Mouse (Mus musculus) cerebellum, adult 9-10 months (tissue): Measurements from ENCODE around the gene Tlr9.

Experiments used
- DNase-seq: peaks from one replicate; pipeline ENCODE4 v3.0.0; 2022

The Tlr9 gene

DNA sequence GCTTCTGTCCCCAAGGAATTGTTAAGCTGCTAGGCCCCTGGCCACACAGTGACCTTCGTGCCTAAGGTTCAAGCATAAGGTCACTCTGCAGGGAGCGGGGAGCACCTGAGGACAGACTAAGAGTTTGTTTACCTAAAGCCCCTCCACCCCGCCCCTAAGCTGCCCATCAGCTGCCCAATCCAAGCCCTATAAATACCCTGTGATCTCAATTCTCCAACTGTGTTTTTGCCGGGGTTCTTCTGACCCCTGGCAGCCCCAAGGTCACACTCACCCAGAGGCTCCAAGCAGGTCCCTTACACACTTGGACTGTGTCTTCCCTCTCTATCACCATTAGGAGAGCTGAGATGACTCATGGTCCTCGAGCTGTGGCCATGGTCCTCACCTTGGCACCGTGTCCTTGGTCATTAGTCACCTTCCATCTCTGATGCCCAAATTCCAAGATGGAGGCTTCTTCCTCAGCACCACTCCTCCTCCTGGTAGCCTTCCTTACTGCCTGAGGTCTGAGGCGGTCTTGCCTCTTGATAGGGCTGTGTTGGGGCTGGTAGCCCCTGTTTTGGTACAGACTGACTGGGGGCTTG is 16.6 kb upstream of the Tlr9 start:
- peak; percentile 48 for DNase-seq

DNA sequence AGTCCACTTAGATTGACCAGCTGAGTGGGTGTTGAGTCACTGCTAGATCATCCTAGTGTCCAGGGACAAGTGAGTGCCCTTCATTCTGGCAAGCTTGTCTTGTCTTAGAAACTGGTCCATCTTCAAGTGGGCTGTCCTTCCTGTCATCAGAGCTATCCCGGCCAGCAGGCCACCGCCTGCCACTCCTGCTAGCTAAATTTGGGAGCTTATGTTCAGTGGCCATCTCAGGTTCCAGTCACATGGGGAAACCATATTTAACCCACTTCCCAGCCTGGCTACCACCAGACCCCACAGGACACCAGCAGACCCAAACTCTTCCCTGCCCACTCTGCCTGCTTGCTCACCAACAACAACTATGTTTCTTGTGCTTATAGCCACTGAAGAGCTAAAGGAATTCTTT is 15.9 kb upstream of the Tlr9 start:
- DNase-seq = no peak

DNA sequence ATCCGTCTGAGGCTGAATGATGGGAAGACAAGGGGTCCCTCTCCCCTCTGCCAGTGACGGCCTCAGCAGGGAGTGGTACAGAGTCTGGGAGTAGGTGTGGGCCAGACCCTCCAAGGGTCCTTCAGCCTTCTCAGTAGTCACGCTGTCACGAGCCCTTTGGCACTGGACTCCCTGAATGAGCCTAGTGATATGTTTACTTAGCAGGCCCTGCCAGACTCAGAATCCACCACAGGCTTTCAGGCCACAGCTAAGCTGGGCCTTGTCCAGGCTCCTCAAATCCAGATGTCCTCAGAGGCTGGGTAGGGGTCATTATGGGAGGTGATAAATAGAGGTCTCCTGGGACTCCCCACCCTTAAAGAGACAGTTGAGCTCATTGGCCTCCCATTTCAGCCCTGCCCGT is 14.2 kb upstream of the Tlr9 start:
- DNase-seq = no peak

DNA sequence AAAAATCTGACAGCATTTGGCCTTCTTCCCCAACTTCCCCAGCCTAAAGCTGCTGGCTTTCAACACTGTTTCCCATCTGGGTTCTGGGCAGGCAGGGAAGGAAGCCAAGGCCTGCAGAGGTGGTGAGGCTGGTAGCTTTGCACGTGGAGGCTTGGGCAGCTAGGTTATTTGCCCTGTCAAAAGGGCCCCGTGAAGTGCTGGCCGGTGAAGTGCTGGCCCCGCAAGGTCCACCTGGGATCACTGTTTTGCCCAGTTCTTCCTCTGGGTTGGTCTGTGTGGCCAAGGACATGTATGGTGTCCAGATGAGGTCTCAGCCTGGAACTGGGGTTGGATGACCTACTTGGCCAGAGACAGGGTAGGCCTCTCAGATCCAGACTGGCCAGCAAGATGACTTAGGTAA is 12.4 kb upstream of the Tlr9 start:
- DNase-seq = no peak

DNA sequence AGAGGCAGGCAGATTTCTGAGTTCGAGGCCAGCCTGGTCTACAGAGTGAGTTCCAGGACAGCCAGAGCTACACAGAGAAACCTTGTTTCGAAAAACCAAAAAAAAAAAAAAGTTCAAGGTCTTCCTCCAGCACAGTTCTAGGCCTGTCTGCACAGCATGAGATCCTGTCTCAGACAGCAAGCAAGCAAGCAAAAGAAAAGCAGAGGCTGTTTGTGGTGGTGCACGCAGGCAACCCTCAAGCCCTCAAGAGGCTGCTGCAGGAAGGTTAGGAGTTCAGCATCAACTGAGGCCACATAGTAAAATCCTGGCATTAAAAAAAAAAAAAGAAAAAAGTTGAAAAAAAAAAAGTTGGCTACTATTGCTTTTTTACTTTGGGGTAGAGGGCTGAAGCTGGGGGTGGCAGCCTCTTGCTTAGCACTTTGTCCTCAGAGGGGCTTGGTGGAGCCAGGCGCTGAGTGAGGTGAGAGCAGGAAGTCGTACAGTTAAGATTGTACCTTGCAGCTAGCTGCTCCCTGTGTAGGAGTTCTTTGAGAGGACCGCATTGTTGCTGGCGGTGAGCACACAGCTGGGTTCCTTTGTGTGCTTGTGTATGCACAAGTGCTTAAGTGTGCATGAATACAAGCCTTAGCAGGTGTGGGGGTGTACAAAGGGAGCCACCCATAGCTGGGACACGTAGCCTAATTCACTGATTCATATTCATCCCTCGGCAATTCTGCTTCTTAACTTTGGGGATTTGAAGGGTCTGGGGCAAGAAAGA is 11.4 kb upstream of the Tlr9 start:
- DNase-seq = no peak

DNA sequence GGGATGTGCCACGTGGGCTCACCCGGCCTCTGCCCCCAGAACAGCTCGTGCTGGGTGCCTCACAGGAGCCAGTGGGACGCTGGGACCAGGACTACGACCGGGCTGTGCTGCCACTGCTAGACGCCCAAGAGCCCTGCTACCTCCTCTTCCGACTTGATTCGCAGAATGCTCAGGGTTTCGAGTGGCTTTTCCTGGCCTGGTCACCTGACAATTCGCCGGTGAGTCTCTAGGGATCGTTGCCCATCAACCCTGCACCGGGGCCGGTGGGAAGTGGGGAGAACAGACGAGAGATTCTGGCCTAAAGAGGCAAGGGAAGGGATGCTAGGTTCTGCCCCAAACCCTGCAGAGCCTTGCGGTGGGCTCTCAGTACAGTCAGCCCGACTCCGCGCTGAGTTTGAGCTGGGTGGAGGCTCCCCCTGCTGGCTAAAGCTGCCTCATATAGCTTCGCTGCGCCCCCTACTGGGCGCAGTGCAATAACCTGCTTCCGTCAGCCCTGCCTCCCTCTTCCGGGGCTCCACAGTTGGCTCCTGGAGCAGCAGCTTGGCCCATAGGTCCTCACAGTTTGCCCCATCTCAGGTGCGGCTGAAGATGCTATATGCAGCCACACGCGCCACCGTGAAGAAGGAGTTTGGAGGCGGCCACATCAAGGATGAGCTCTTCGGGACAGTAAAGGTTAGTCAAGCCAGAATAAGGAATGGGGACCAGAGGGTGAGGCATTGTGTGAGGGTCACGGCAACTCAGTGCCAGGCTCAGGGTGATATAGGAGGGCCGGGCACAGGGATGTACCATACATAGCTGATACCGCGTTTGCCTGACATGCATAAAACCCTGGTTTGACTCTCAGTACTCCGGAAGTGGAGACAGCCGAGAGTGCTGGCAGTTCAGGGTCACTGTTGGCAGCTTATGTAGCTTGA is 10.5 kb upstream of the Tlr9 start:
- DNase-seq = peak; percentile 89

DNA sequence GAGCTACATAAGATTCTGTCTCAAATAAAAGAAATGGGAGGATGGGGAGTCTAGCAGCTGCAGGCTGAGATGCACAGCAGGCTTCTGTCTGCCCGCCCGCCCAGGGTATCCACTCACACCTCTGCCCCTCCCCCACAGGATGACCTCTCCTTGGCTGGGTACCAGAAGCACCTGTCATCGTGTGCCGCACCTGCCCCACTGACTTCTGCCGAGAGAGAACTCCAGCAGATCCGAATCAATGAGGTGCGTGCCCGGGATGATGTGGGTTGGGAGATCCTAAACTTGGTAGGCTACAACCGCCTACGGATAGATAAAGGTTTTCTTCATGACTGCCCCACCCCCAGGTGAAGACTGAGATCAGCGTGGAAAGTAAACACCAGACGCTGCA is 9.8 kb upstream of the Tlr9 start:
- DNase-seq = no peak

DNA sequence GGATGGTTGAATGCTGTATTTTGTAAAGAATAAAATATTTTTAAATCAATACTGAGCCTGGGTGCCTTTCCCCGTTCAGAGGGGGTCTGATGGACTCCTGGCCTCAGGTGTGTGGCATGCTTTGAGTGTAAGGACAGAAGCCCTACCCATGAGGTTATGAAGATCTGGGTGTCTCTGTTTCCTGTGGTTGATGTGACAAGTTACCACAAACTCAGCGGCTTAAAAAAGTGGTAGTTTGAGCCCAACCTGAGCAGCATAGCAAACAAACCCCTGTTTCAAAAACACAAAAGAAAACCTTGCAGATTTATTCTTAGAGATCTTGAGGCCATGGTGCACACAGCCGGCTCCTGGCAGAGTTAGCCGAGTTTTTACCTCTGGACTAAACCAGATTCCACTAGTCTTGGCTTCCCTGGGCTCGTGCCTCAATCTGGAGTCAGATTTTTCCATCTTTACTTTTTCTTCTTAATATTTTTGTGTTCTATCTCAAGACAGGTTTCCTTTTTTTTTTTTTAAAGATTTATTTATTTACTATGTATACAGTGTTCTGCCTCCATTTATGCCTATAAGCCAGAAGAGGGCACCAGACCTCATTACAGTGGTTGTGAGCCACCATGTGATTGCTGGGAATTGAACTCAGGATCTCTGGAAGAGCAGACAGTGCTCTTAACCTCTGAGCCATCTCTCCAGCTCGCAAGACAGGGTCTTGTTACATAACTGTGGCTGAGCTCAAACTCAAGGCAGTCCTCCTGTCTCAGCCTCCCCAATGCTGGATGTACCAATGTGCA is 6.9 kb upstream of the Tlr9 start:
- DNase-seq = no peak

DNA sequence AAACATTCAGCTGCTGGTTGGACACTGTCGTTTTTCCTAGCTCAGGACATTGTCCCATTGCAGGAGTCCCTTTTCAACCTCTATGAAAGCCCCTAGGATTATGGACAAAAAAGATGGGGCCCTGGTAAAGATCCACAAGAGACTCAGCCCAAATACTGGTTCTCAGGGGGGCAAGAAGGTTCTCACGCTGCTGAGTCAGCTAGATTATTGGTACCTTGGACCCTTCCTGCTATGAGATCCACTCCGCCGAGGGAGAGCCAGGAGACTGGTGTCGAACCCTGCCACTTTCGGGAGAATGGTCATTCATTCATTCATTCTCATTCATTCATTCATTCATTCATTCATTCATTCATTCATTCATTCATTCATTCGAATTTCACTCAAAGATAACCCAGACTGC is 5.4 kb upstream of the Tlr9 start:
- no peak for DNase-seq

DNA sequence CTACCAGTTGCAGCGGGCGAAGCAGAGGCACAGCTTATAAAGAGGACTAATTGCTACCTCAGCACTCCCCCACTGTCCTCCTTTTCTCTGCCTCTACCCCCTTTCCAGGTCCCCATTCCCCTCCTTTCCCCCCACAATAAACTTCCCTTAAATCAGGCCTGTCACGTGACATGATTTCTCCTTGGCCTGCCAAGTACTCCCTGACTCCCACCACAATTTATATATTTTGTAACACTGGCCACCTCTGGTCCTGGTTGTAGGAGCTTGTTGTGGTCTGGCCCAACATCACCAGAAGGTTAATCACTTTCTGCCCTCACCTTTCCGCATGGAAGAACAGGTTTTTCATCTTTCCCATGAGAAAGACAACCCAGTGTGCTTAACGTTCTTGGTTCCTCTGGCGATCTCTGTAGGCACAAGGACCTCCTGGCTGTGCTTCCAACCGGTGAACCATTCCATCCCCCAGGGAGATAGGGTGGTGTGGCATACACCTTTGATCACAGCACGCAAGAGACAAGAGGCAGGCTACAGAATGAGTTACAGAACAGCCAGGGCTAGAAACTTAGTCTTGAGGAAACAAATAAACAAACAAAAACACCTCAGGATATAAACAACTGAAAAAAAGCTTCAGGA is 1.4 kb upstream of the Tlr9 start:
- DNase-seq = no peak

DNA sequence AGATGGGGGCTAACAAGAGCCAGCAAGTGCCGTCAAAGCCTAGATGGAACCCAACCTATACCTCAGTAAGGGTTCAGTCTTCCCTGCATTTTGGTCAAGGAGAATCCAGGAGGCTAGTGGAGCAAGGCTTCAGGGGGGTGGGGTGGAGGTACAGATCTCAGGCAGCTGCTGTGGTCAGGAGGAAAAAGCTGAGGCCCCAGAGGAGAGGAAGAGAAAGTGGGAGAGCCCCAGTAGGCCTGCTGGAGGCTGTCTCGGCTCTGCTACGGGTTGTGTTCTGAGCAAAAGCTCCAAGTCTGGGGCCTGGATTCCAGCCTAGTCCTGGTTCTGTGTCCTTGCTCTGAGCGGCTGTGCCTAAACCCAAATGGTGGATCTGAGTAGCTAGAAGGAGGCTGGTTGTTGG is 596 bp downstream of the Tlr9 start:
- no peak for DNase-seq

DNA sequence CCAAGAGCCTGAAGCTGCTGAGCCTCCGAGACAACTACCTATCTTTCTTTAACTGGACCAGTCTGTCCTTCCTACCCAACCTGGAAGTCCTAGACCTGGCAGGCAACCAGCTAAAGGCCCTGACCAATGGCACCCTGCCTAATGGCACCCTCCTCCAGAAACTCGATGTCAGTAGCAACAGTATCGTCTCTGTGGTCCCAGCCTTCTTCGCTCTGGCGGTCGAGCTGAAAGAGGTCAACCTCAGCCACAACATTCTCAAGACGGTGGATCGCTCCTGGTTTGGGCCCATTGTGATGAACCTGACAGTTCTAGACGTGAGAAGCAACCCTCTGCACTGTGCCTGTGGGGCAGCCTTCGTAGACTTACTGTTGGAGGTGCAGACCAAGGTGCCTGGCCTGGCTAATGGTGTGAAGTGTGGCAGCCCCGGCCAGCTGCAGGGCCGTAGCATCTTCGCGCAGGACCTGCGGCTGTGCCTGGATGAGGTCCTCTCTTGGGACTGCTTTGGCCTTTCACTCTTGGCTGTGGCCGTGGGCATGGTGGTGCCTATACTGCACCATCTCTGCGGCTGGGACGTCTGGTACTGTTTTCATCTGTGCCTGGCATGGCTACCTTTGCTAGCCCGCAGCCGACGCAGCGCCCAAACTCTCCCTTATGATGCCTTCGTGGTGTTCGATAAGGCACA is 3.2 kb downstream of the Tlr9 start:
- DNase-seq = no peak

DNA sequence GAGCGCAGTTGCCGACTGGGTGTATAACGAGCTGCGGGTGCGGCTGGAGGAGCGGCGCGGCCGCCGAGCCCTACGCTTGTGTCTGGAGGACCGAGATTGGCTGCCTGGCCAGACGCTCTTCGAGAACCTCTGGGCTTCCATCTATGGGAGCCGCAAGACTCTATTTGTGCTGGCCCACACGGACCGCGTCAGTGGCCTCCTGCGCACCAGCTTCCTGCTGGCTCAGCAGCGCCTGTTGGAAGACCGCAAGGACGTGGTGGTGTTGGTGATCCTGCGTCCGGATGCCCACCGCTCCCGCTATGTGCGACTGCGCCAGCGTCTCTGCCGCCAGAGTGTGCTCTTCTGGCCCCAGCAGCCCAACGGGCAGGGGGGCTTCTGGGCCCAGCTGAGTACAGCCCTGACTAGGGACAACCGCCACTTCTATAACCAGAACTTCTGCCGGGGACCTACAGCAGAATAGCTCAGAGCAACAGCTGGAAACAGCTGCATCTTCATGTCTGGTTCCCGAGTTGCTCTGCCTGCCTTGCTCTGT is 3.8 kb downstream of the Tlr9 start:
- no peak for DNase-seq

DNA sequence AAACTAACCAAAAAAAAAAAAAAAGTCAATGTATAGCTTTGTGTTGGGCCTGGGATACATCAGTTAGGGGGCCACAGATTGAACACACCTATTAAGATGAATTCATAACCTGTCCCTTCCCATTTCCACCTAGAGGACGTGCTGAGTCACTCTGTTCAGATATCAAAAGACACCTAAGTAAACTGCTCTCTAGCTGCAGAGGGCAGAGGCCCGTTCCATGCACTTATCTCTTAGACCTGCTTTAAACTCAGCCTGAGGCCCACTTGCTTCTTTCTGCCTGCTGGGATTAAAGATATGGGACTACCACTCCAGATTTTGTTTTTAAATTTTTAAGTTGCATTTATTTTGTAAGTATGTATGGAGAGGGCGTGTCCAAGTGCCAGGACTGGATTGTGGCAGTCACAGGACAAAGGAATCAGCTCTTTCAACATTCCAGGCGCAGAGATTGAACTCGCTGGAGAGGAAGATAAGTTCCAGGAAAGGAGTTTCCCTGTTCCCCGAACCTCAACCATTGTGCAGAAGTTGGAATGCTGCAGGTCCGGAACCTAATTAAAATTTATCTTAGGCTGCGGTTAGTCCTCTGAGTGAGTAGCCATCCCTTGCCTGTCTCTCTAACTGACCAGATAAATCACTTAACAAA is 5.5 kb downstream of the Tlr9 start:
- no peak for DNase-seq

DNA sequence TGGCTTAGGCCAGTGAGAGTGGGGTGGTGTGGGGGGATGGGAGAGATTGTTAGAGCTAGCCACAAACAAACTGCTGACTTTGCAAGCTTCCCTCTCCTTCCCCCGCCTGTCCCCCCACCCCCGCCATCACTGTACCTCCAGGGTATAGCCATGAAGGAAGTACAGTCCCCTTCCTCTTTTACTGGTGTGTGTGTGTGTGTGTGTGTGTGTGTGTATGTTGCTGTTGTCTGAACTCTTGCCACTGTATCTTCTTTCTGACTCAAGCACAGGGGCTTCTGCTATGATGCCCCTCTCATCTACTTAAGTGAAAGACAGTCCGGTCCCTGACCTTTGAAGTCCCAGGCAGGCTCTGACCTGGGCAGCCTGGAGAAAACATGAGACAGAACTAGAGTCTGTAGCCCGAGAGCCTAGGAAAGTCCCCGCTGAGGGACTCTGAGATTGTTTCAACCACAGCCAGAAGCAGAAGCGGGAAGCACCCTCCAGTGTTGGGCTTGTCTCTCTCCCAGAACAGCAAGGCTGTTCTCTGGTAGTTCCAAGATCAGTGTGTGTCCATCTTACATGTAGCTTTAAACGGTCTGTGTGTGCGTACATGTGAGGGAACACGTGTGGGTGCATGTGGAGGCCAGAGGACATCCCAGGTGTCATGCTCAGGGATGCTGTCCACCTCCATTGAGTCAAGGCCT is 7.8 kb downstream of the Tlr9 start:
- DNase-seq = no peak

DNA sequence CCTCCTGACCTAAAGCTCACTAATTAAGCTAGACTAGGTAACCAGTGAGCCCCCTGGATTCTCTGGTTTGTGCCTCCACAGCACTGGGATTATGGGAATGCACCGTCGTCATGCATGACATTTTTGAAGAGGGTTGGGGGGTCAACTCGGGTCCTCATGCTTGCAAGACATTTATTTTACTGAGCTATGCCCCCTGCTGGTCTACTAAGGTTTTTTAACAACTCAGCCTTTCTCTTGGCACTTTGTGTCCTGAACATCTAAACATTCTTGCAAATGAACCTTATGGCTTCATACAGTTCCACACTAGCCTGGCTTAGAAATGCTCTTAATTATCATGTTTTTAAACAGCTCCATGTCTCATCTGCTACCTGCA is 8.3 kb downstream of the Tlr9 start:
- DNase-seq = no peak

DNA sequence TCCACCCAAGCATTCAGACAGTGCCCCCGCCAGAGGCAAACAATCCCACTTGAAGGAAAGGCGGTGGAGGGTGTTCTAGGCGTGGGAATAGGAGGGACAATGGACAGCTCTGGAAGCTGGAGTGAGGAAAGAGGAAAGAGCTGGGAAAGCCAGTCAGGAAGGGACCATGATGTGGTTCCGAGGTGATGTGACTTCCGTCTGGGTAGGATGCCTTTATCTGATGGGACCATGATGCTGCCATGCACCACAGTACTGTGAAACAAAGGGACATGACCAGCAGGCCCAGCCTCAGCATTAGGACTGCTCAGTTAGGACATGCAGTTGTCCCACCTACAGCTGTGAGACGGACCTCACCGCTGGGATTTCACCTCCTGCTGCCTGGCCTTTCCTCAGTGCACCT is 8.8 kb downstream of the Tlr9 start:
- DNase-seq = no peak

DNA sequence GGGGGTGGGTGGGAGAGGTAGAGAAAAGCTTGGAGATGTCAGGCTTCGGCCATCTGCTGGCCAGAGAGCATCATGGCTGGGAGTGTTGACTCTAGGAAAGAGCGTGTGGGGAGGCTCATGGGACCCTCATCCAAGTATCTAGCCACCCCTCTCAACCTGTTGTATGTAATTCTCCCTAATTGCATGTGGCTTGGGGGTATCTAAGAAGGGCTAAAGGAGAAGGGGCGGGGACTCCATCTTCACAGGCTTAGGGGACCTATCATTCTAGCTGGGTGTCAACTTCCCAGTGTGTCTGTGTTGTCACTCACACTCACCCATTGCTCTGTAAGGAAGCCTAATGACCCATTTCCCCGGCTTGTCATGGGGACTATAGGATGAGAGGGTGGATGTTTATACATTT is 9.4 kb downstream of the Tlr9 start:
- DNase-seq = no peak

DNA sequence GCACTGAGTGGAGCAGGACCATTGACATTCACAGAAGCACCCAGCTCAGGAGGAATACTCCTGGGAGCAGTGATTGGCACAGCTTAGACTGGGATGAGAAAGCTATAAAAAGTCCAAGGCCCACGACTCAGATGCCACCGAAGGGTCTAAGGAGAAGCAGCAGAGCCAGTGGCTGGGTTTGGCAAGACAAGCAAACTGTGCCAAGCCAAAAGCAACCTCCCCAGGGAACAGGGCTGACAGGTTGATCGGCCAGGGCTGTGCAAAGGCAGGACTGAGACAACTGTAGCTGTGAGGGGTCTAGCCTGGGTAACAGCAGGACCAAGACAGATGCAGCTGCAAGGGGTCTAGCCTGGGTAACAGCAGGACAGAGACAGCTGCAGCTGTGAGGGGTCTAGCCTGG is 10.6 kb downstream of the Tlr9 start:
- no peak for DNase-seq

DNA sequence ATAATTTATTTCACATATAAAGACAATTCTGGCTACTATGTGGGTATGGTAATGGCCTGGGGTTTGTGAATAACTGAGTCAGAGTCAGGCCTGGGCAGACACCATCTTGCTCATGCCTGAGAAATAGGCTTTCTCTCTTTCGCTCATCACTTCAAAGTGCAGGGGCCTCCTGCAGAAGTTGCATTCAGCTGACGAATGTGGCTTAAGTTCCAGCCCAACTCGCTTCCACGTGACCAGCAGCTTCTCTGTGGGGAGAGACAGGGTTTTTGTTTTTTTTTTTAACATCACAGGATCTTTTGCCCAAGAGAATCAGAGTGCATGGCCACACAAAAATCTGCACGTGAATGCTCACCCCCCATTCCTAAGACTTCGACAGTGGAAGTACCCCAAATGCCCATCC is 11.6 kb downstream of the Tlr9 start:
- DNase-seq = no peak
